Mouse (Mus musculus): ENCODE data around the gene Rec114.

DNA sequence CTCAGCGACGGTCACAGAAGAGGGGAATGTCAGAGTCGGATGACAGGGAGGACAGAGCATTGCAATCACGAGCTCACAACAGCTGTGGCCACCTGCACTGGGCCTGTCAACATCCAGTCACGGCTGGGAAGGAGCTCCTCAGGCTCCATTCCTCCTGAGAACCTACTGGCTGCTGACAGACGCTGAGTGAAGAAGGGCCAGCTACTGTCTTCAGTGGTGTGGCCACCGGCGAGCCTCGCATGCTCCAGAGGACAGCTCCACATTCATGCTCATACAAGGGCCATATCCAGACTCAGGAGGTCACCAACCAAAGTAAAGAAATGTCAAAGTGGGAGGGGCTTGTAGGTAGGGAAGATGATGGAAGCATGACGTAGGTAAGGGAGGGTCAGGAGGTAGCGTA, 36.0 kb downstream of the Rec114 start:
- TF ChIP-seq POLR2A (IDR thresholded peaks at IDR 0.05; ENCODE audit: insufficient read depth, low read length): no peak
- TF ChIP-seq CTCF (IDR thresholded peaks at IDR 0.05; ENCODE audit: low read depth, low read length): no peak

Data from ES-Bruce4 (cell line).